Mouse (Mus musculus) spleen, adult 2 months (tissue): ENCODE results near the gene Camk1g.

Source experiments
- CTCF ChIP-seq: fragments of 200-500 bp; IDR thresholded peaks from 2 replicates; pipeline ENCODE4 v1.5.1; 2011; ENCODE audit warnings: mild to moderate bottlenecking, inconsistent platforms; ENCODE audit not compliant: insufficient read depth, insufficient read length, insufficient replicate concordance; ENCODE audit errors: extremely low read depth
- POLR2A ChIP-seq: fragments of 200-500 bp; IDR thresholded peaks from 2 replicates; pipeline ENCODE4 v1.6.1; 2011; ENCODE audit warnings: low read depth, low read length, inconsistent platforms

GRCm38 (mm10) chr1:193414067-193414466, 44.0 kb upstream of the Camk1g start:
- no peak for TF ChIP-seq POLR2A
- TF ChIP-seq CTCF = no peak
